Mouse (Mus musculus) colon, adult 2 months (tissue): Measurements from ENCODE around the gene Olfr1342. TPM values are rescaled to one million over a fixed set of nuclear protein-coding genes. Genes with fewer than 3 reads are reported as not detected.

Source experiments
- polyA plus RNA-seq: library from polyadenylated mRNA; depleted of rRNA; stranded (reverse); fragments of >200 nt; gene quantifications from 2 replicates; pipeline ENCODE4 v1.2.3, GENCODE M21; 2012; rRNA removed

Olfr1342 gene
- polyA plus RNA-seq: not detected in 2 replicates

DNA sequence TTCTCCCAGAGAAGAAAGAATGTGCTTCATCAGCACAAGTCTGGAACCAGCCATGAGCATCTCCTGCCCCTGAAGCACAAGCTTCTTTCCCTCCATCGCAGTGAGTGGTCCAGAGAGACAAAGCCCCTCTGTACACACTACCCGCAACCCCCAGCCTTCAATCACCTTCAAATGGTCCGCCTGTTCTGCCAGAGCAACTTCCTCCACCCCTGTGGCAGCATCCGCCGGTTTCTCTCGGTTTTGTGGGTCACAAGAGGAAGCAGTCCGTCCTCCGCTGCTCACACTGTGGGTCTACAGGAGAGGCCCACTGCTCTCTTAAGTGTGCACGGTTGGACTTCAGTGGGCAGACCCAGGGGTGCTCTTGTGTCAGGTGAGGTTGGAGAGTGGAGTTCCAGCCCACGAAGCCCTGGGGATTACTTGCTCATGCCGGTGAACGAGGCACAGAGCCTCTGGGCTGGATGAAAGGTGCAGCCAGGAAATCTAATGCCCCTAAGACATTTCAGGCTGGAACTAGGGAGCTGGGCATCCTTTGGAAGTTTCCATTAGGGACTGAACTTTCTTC, at the start of gene Olfr1342:
Gene Olfr1342 (minus strand): TSS at position 345 of the 562 bp plus-strand sequence.

DNA sequence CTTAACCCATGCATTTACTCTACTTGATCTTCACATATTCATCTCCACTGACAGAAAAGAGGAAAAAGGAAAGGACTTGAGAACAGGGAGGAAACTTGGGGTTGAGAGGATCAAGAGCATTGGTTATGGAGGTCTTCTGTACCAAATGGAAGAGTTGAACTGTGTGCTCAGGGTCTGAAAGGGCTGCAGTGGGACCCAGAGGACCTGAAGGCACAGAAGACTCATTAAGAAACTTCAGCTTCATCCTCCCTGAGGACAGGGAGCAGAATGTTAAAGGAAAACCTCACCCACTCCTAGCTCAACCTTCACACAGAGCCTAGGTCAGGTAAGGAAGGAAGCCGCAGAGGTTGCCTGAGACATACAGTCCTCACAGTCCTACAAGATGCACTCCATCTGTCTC, 39.3 kb upstream of the Olfr1342 start, which contains the start of gene Olfr1339:
Gene Olfr1339 (plus strand): TSS at position 301 of the 400 bp plus-strand sequence.

DNA sequence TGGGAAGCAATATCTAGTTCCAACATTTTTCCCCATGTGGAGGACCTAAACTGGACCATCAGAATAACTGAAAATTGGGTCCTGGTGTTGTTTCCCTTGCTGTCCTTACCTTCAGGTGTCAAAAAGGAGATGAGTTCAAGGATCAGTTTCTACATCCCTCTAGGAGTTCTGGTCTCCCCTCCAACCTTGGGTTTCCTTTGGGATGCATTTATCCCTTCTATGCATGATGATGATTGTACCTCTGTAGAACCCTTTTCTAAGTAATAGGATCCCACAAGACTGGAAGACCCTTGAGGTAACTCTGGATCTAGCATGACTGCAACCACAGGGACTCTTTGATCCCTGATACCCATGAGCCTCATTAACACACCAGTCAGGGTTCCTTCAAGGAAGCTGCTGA, 27.3 kb upstream of the Olfr1342 start, which contains the start of gene Olfr1340:
Gene Olfr1340 (plus strand): TSS at position 301 of the 400 bp plus-strand sequence.

DNA sequence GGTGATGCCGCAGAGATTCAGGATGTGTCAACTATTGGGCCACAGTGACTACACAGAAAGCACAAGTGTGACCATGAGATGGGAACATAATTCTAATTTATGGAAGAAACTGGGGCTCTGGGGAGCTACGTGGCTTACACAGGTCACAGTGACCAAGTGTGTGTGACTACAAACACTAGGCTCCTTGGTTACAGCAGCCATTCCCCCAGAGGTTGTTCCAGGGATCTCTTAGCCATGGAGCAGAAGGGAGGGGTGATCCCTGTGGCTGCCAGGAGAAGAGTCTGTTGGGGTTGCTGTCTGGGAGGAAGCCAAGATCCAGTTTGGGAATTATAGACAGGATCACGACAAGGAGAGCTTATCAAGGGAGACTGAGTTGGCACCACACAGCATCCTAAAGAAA, 10.7 kb upstream of the Olfr1342 start, which contains the start of gene Olfr1341:
Gene Olfr1341 (plus strand): TSS at position 301 of the 400 bp plus-strand sequence.

DNA sequence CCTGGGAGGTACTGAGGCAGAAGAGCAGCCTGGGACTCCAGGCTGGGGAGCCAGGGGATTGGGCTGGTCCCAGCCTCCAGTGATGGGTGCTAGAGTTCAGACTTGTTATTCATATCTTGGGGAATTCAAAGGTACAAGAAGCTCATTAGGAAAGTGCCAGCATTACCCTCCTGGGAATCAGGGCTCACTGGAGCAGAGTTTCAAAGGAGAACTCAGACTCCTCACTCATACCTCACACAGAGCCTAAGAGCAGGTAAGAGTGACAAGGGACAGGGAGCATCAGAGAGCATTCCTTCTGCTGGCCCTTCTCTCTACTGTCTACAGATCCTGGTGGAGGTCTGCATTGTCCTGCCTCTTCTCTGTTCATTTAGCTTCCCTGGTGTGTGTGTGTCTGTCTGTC, 33.9 kb downstream of the Olfr1342 start, which contains the start of gene Olfr62:
Gene Olfr62 (plus strand): TSS at position 301 of the 400 bp plus-strand sequence.

Other genes with a start within 250 kb of the Olfr1342 start
- 0.05 and 0.08 TPM in 2 replicates for gene Mpl, start 235.2 kb downstream of the Olfr1342 start, polyA plus RNA-seq
- gene Tie1, start 202.7 kb downstream of the Olfr1342 start, polyA plus RNA-seq: 20.3 and 24.4 TPM in 2 replicates
- gene 2610528J11Rik, start 165.8 kb downstream of the Olfr1342 start, polyA plus RNA-seq: 104 and 125 TPM in 2 replicates
- 35.4 and 47.7 TPM in 2 replicates for gene Tmem125, start 148.7 kb downstream of the Olfr1342 start, polyA plus RNA-seq
- gene Cfap57, start 72.0 kb downstream of the Olfr1342 start, polyA plus RNA-seq: not detected in 2 replicates
- gene Ebna1bp2, start 72.0 kb downstream of the Olfr1342 start, polyA plus RNA-seq: 22.2 and 22.7 TPM in 2 replicates
- not detected in 2 replicates for gene Olfr62, start 33.8 kb downstream of the Olfr1342 start, polyA plus RNA-seq
- gene Olfr1341, start 10.8 kb upstream of the Olfr1342 start, polyA plus RNA-seq: not detected in 2 replicates
- gene Olfr1340, start 27.4 kb upstream of the Olfr1342 start, polyA plus RNA-seq: not detected in 2 replicates
- not detected in 2 replicates for gene Olfr1339, start 39.4 kb upstream of the Olfr1342 start, polyA plus RNA-seq
- not detected in 2 replicates for gene Olfr1338, start 66.0 kb upstream of the Olfr1342 start, polyA plus RNA-seq
- not detected in 2 replicates for gene Olfr1337, start 89.8 kb upstream of the Olfr1342 start, polyA plus RNA-seq
- gene Olfr1335, start 117.2 kb upstream of the Olfr1342 start, polyA plus RNA-seq: not detected in 2 replicates
- gene Olfr1333, start 143.5 kb upstream of the Olfr1342 start, polyA plus RNA-seq: not detected in 2 replicates
- gene Olfr1331, start 171.9 kb upstream of the Olfr1342 start, polyA plus RNA-seq: not detected in 2 replicates
- gene Olfr1330, start 195.8 kb upstream of the Olfr1342 start, polyA plus RNA-seq: not detected in 2 replicates
- not detected in 2 replicates for gene Olfr1329, start 224.7 kb upstream of the Olfr1342 start, polyA plus RNA-seq
- gene Olfr1328, start 245.9 kb upstream of the Olfr1342 start, polyA plus RNA-seq: not detected in 2 replicates